Mouse (Mus musculus): ENCODE results near the gene Eml3. TPM values are rescaled to one million over a fixed set of nuclear protein-coding genes. Genes with fewer than 3 reads are reported as not detected.

Eml3 gene
- 59.8 TPM for polyA plus RNA-seq (2017; shearing (Covaris generic))

GRCm38 (mm10) chr19:8929224-8930088 lies at the start of gene Eml3, which contains the start of gene Rom1:
Eml3 (plus strand) TSS chr19:8929552.
Rom1 (minus strand) TSS chr19:8929356.

GRCm38 (mm10) chr19:8880311-8881033 lies 48.9 kb upstream of the Eml3 start, which contains the start of gene Uqcc3:
Uqcc3 (minus strand) TSS chr19:8880923.

GRCm38 (mm10) chr19:8883616-8884015 lies 45.7 kb upstream of the Eml3 start, which contains the start of the genes Lbhd1 and Gm49403:
Lbhd1 (plus strand) TSS chr19:8883732.
Gm49403 (plus strand) TSS chr19:8883930.

GRCm38 (mm10) chr19:8888511-8889385 lies 40.6 kb upstream of the Eml3 start, which contains the start of the genes 1810009A15Rik and Gm49416:
1810009A15Rik (plus strand) TSS chr19:8888853.
Gm49416 (plus strand) TSS chr19:8888926.

GRCm38 (mm10) chr19:8892829-8893766 lies 36.3 kb upstream of the Eml3 start, which contains the start of gene Ints5:
Ints5 (plus strand) TSS chr19:8893005.

GRCm38 (mm10) chr19:8897865-8898495 lies 31.4 kb upstream of the Eml3 start, which contains the start of gene Ganab:
Ganab (plus strand) TSS chr19:8898071.

GRCm38 (mm10) chr19:8920073-8920736 lies 9.1 kb upstream of the Eml3 start, which contains the start of gene B3gat3:
B3gat3 (plus strand) TSS chr19:8920374.

GRCm38 (mm10) chr19:8941515-8942217 lies 12.3 kb downstream of the Eml3 start, which contains the start of gene Mta2:
Mta2 (plus strand) TSS chr19:8941875.

GRCm38 (mm10) chr19:8953135-8954039 lies 24.0 kb downstream of the Eml3 start, which contains the start of gene Tut1:
Tut1 (plus strand) TSS chr19:8953847.

GRCm38 (mm10) chr19:8966590-8967372 lies 37.4 kb downstream of the Eml3 start, which contains the start of gene Eef1g:
Eef1g (plus strand) TSS chr19:8967041.

GRCm38 (mm10) chr19:8989066-8989566 lies 59.8 kb downstream of the Eml3 start, which contains the start of gene Ahnak:
Ahnak (plus strand) TSS chr19:8989284.

Other genes with a start within 250 kb of the Eml3 start
- 89.7 TPM for gene Slc3a2, start 206.2 kb upstream of the Eml3 start, polyA plus RNA-seq (2017; shearing (Covaris generic))
- 107 TPM for gene Wdr74, start 193.7 kb upstream of the Eml3 start, polyA plus RNA-seq (2017; shearing (Covaris generic))
- gene 1700092M07Rik, start 188.8 kb upstream of the Eml3 start, polyA plus RNA-seq (2017; shearing (Covaris generic)) = 1.3 TPM
- 183 TPM for gene Stx5a, start 188.1 kb upstream of the Eml3 start, polyA plus RNA-seq (2017; shearing (Covaris generic))
- 267 TPM for gene Nxf1, start 172.5 kb upstream of the Eml3 start, polyA plus RNA-seq (2017; shearing (Covaris generic))
- gene Tmem223, start 158.6 kb upstream of the Eml3 start, polyA plus RNA-seq (2017; shearing (Covaris generic)) = 114 TPM
- 189 TPM for gene Tmem179b, start 155.1 kb upstream of the Eml3 start, polyA plus RNA-seq (2017; shearing (Covaris generic))
- gene Taf6l, start 143.1 kb upstream of the Eml3 start, polyA plus RNA-seq (2017; shearing (Covaris generic)) = 4.1 TPM
- 194 TPM for gene Polr2g, start 131.0 kb upstream of the Eml3 start, polyA plus RNA-seq (2017; shearing (Covaris generic))
- gene Zbtb3, start 127.0 kb upstream of the Eml3 start, polyA plus RNA-seq (2017; shearing (Covaris generic)) = 4.8 TPM
- gene Ttc9c, start 110.2 kb upstream of the Eml3 start, polyA plus RNA-seq (2017; shearing (Covaris generic)) = 52.7 TPM
- gene Hnrnpul2, start 109.5 kb upstream of the Eml3 start, polyA plus RNA-seq (2017; shearing (Covaris generic)) = 5.2 TPM
- not detected for gene AC129217.1, start 99.8 kb upstream of the Eml3 start, polyA plus RNA-seq (2017; shearing (Covaris generic))
- gene Bscl2, start 92.1 kb upstream of the Eml3 start, polyA plus RNA-seq (2017; shearing (Covaris generic)) = 120 TPM
- 0.36 TPM for gene Gng3, start 90.4 kb upstream of the Eml3 start, polyA plus RNA-seq (2017; shearing (Covaris generic))
- gene Lrrn4cl, start 78.8 kb upstream of the Eml3 start, polyA plus RNA-seq (2017; shearing (Covaris generic)) = 0.11 TPM
- gene Ubxn1, start 58.1 kb upstream of the Eml3 start, polyA plus RNA-seq (2017; shearing (Covaris generic)) = 163 TPM
- gene Uqcc3, start 48.6 kb upstream of the Eml3 start, polyA plus RNA-seq (2017; shearing (Covaris generic)) = 103 TPM
- gene Lbhd1, start 45.8 kb upstream of the Eml3 start, polyA plus RNA-seq (2017; shearing (Covaris generic)) = 88.4 TPM
- gene Gm49403, start 45.6 kb upstream of the Eml3 start, polyA plus RNA-seq (2017; shearing (Covaris generic)) = not detected
- 66.5 TPM for gene 1810009A15Rik, start 40.7 kb upstream of the Eml3 start, polyA plus RNA-seq (2017; shearing (Covaris generic))
- not detected for gene Gm49416, start 40.6 kb upstream of the Eml3 start, polyA plus RNA-seq (2017; shearing (Covaris generic))
- 38.9 TPM for gene Ints5, start 36.5 kb upstream of the Eml3 start, polyA plus RNA-seq (2017; shearing (Covaris generic))
- gene Ganab, start 31.5 kb upstream of the Eml3 start, polyA plus RNA-seq (2017; shearing (Covaris generic)) = 138 TPM
- gene B3gat3, start 9.2 kb upstream of the Eml3 start, polyA plus RNA-seq (2017; shearing (Covaris generic)) = 27.6 TPM
- gene Rom1, start 196 bp upstream of the Eml3 start, polyA plus RNA-seq (2017; shearing (Covaris generic)) = 10.9 TPM
- 130 TPM for gene Mta2, start 12.3 kb downstream of the Eml3 start, polyA plus RNA-seq (2017; shearing (Covaris generic))
- gene Tut1, start 24.3 kb downstream of the Eml3 start, polyA plus RNA-seq (2017; shearing (Covaris generic)) = 49.0 TPM
- gene Eef1g, start 37.5 kb downstream of the Eml3 start, polyA plus RNA-seq (2017; shearing (Covaris generic)) = 342 TPM
- gene Ahnak, start 59.7 kb downstream of the Eml3 start, polyA plus RNA-seq (2017; shearing (Covaris generic)) = 81.5 TPM
- gene Scgb1a1, start 158.4 kb downstream of the Eml3 start, polyA plus RNA-seq (2017; shearing (Covaris generic)) = not detected
- 29.7 TPM for gene Asrgl1, start 206.1 kb downstream of the Eml3 start, polyA plus RNA-seq (2017; shearing (Covaris generic))

All from CD4-positive, CD25-positive, alpha-beta regulatory T cell, adult 9 weeks (primary cell).